Mouse (Mus musculus): ENCODE measurements around the gene Oxnad1. TPM values are rescaled to one million over a fixed set of nuclear protein-coding genes. Genes with fewer than 3 reads are reported as not detected.

Gene Oxnad1
- polyA plus RNA-seq, 1 experiment from 2014 or later = 29.0 TPM

DNA sequence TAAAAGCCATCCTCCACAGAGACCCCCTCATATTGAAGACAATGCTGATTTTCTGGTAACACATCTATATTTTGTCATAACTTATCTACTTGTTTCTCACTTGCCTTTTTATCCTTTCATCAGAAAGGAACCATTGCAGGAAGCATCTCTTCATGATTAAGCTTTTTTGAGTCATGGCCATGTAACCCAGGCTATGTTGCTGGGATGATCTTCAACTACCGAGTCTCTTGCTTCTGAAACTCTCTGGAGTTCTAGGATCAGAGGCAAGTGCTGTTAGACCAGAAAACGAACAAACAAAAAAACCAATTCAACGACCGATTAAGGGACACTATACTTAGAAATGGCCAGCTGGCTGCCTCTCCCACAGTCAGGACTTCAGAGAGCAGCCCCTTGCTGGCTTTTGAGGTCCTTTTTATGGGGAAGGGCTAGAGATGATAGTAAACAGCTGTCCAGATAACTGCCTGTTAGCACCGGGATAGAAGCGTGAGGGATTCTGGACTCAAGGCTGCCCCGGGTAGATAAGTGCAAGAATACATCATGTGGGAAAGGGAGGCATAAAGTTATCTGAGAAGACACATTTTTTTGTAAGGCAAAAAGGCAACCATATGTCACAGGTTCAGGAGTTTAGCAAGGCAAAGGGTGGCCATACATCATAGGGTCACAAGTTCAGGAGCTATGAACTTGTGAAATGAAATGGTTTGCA, 60.8 kb downstream of the Oxnad1 start:
- 89% methylated on average over 7 of the region's 7 CpGs for WGBS
- H3K36me3 ChIP-seq (ENCODE audit: control insufficient read depth, insufficient read depth, low read length) = no peaks in the 10 kb centered on the region
- H3K27me3 ChIP-seq (replicated peaks; ENCODE audit: control insufficient read depth, insufficient read depth, low read length) = no peaks in the 10 kb centered on the region
- no peaks in the 10 kb centered on the region for H3K4me1 ChIP-seq (ENCODE audit: control insufficient read depth, insufficient read depth, low read depth, low read length)
- H3K4me2 ChIP-seq (ENCODE audit: low read length) = no peak overlapping the region
- H3K9me3 ChIP-seq (ENCODE audit: control insufficient read depth, low read length) = 0 out of 2 replicates have a peak, but pooled peaks cover 2% of the 10 kb centered on the region
- no peak for ATAC-seq
- H3K27ac ChIP-seq (ENCODE audit: low read depth, low read length) = no peak overlapping the region
- no peak overlapping the region for H3K4me3 ChIP-seq (ENCODE audit: low read length)
- no peak overlapping the region for H3K9ac ChIP-seq (ENCODE audit: low read depth, low read length)

DNA sequence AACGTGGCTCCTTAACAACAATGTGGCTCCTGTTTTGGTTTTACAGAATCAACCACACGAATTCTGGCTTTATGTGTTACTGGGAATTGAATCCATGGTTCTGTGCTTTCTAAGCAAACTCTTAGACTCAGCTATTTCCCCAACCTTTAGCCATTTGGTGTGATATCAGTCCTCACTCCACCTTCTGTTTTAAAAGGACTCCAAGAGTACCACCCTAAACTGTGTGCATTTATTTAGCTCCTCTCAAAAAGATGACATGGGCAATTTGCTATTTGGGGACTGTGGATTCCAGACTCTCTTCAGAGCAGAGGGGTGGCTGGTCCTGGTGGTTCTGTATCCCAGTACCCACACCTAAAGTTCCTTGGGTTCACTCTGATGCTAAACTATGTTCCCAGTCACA, 61.4 kb downstream of the Oxnad1 start:
- Histone ChIP-seq H3K9ac (ENCODE audit: low read depth, low read length) (no peak overlapping the region), H3K4me2 (ENCODE audit: low read length) (no peak overlapping the region), H3K27ac (ENCODE audit: low read depth, low read length) (no peak overlapping the region), H3K9me3 (ENCODE audit: control insufficient read depth, low read length) (0 out of 2 replicates have a peak, but pooled peaks cover 2% of the 10 kb centered on the region), H3K4me3 (ENCODE audit: low read length) (no peak overlapping the region), H3K4me1 (ENCODE audit: control insufficient read depth, insufficient read depth, low read depth, low read length) (no peaks in the 10 kb centered on the region), H3K36me3 (ENCODE audit: control insufficient read depth, insufficient read depth, low read length) (no peaks in the 10 kb centered on the region), H3K27me3 (replicated peaks; ENCODE audit: control insufficient read depth, insufficient read depth, low read length) (no peaks in the 10 kb centered on the region)
- no peak for ATAC-seq
- 74% methylated on average over 2 of the region's 2 CpGs for WGBS

DNA sequence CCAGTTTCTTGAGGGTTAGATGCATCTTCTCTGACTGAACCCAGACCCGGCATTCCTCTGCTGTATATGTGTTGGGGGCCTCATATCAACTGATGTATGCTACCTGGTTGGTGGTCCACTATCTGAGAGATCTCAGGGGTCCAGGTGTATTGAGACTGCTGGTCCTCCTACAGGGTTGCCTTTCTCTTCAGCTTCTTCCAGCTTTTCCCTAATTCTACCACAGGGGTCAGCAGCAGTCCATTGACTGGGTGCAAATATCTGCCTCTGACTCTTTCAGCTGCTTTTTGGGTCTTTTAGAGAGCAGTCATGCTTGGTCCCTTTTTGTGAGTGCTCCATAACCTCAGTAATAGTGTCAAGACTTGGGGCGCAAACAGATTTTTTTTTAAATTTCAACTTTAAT, 65.7 kb downstream of the Oxnad1 start:
- Histone ChIP-seq H3K27ac (ENCODE audit: low read depth, low read length) (no peak overlapping the region), H3K27me3 (replicated peaks; ENCODE audit: control insufficient read depth, insufficient read depth, low read length) (no peaks in the 10 kb centered on the region), H3K4me3 (ENCODE audit: low read length) (no peak overlapping the region), H3K9ac (ENCODE audit: low read depth, low read length) (no peak overlapping the region), H3K36me3 (ENCODE audit: control insufficient read depth, insufficient read depth, low read length) (no peaks in the 10 kb centered on the region), H3K4me1 (ENCODE audit: control insufficient read depth, insufficient read depth, low read depth, low read length) (no peaks in the 10 kb centered on the region), H3K4me2 (ENCODE audit: low read length) (no peak overlapping the region), H3K9me3 (ENCODE audit: control insufficient read depth, low read length) (0 out of 2 replicates have a peak, but pooled peaks cover 2% of the 10 kb centered on the region)
- WGBS = 95% methylated on average over 2 of the region's 2 CpGs
- ATAC-seq = no peak

DNA sequence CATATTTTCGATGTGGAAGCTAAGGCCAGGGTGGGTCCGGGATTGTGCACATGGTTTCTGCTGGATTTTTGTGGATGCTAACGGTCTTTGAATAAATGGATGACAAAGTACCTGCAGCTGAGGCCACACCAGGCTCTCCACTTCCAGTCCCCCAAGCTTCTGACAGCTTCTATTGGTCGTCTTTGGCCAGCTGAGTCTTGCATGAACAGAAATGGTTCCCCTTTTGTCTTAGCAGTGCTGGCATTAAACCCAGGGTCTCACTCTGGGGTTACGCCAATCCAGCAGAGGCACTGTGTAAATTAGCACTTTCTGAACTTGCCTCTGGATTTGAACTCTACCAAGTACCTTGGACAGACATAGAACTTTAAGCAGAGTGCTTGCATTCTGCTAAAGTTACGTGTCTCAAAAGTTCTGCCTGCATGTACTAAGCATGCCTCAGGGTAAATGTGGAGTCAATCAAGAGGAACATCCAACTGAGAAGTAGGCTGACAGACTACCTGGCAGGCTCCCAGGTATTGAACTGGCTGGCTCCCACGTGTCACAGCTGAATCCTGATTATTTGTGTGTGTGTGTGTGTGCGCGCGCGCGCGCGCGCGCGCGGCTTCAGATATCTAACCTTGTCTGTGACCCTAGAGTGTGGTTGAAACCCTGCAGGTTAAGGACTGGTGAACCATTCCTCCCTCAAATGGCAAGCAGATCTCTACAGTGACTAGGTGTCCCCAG, 67.2 kb downstream of the Oxnad1 start:
- Histone ChIP-seq H3K4me1 (ENCODE audit: control insufficient read depth, insufficient read depth, low read depth, low read length) (no peaks in the 10 kb centered on the region), H3K27ac (ENCODE audit: low read depth, low read length) (no peak overlapping the region), H3K9me3 (ENCODE audit: control insufficient read depth, low read length) (no peaks in the 10 kb centered on the region), H3K36me3 (ENCODE audit: control insufficient read depth, insufficient read depth, low read length) (no peaks in the 10 kb centered on the region), H3K27me3 (replicated peaks; ENCODE audit: control insufficient read depth, insufficient read depth, low read length) (no peaks in the 10 kb centered on the region), H3K4me3 (ENCODE audit: low read length) (no peak overlapping the region), H3K9ac (ENCODE audit: low read depth, low read length) (no peak overlapping the region), H3K4me2 (ENCODE audit: low read length) (no peak overlapping the region)
- no peak for ATAC-seq
- WGBS = 90% methylated on average over 18 of the region's 18 CpGs

Other genes with a start within 250 kb of the Oxnad1 start
- 1.1 and 1.4 TPM in 2 replicates for gene Galnt15, start 56.4 kb upstream of the Oxnad1 start, polyA plus RNA-seq (2015; fragmentation: Nextera tagmentation; extraction: Ambion mirVana)
- 68.9 and 72.9 TPM in 2 replicates for gene Dph3, start 355 bp downstream of the Oxnad1 start, polyA plus RNA-seq (2015; fragmentation: Nextera tagmentation; extraction: Ambion mirVana)
- not detected in 2 replicates for gene Msmb, start 56.6 kb downstream of the Oxnad1 start, polyA plus RNA-seq (2015; fragmentation: Nextera tagmentation; extraction: Ambion mirVana)
- gene Ncoa4, start 74.5 kb downstream of the Oxnad1 start, polyA plus RNA-seq (2015; fragmentation: Nextera tagmentation; extraction: Ambion mirVana) = 104 and 116 TPM in 2 replicates
- gene Timm23, start 116.5 kb downstream of the Oxnad1 start, polyA plus RNA-seq (2015; fragmentation: Nextera tagmentation; extraction: Ambion mirVana) = 221 and 231 TPM in 2 replicates
- 26.8 and 30.0 TPM in 2 replicates for gene Parg, start 116.6 kb downstream of the Oxnad1 start, polyA plus RNA-seq (2015; fragmentation: Nextera tagmentation; extraction: Ambion mirVana)
- gene Ogdhl, start 236.6 kb downstream of the Oxnad1 start, polyA plus RNA-seq (2015; fragmentation: Nextera tagmentation; extraction: Ambion mirVana) = 20.9 and 24.6 TPM in 2 replicates

Measured in hindbrain, embryonic 16.5 days (tissue).